Mouse (Mus musculus) frontal cortex, adult (tissue): ENCODE data around the gene Gpsm1.

ENCODE experiments used
- ATAC-seq: cut with Nextera tagmentation; 2 replicates; pipeline ENCODE4 v1.9.2; 2017; ENCODE audit warnings: mild to moderate bottlenecking, moderate library complexity, mixed read lengths; ENCODE audit not compliant: low TSS enrichment

Gene Gpsm1

GRCm38 (mm10) chr2:26315072-26315924, at the start of gene Gpsm1:
TSS of gene Gpsm1 (plus strand) at chr2:26315515.
- peak; percentile 59 for ATAC-seq

GRCm38 (mm10) chr2:26266066-26266742, 49.1 kb upstream of the Gpsm1 start:
- ATAC-seq, result no peak

- no peak for ATAC-seq
Observed at GRCm38 (mm10) chr2:26268216-26268615, 47.1 kb upstream of the Gpsm1 start.

GRCm38 (mm10) chr2:26273611-26274010, 41.7 kb upstream of the Gpsm1 start:
- ATAC-seq, result peak; percentile 72; the same call in 1 of the 2 replicates

GRCm38 (mm10) chr2:26279712-26280111, 35.6 kb upstream of the Gpsm1 start:
- ATAC-seq, result no peak

DNA sequence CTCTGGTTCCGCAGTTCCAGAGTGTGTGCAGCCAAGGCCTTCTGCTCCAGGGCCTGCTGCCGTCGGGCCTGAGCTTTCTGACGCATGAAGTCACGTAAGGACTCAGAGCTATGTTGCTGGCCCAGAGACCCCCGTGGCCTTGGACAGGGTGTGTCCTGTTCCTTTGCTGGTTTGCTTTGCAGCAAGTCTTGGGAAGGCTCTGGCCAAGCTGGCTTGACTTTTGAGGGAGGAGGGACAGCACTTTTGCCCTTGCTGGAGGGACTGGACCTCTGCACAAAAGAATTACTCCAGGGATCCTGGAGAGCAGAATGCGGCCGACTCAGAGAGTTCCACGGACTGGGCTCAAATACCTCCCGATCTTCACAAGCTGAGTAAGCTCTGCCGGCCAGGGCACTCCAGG, 34.7 kb upstream of the Gpsm1 start:
- no peak for ATAC-seq

GRCm38 (mm10) chr2:26285804-26286203, 29.5 kb upstream of the Gpsm1 start:
- no peak for ATAC-seq

- ATAC-seq, result no peak
Observed at GRCm38 (mm10) chr2:26286391-26286790, 28.9 kb upstream of the Gpsm1 start.

- ATAC-seq, result no peak
Observed at GRCm38 (mm10) chr2:26290133-26290532, 25.2 kb upstream of the Gpsm1 start.

GRCm38 (mm10) chr2:26294457-26294856, 20.9 kb upstream of the Gpsm1 start, which contains the start of gene Ccdc187:
TSS of gene Ccdc187 (minus strand) at chr2:26294557.
- no peak for ATAC-seq

- ATAC-seq, result peak; percentile 62
Observed at GRCm38 (mm10) chr2:26296606-26297195, 18.6 kb upstream of the Gpsm1 start.

GRCm38 (mm10) chr2:26298208-26298855, 17.0 kb upstream of the Gpsm1 start:
- ATAC-seq, result peak; percentile 76

GRCm38 (mm10) chr2:26298856-26299230, 16.5 kb upstream of the Gpsm1 start:
- no peak for ATAC-seq

DNA sequence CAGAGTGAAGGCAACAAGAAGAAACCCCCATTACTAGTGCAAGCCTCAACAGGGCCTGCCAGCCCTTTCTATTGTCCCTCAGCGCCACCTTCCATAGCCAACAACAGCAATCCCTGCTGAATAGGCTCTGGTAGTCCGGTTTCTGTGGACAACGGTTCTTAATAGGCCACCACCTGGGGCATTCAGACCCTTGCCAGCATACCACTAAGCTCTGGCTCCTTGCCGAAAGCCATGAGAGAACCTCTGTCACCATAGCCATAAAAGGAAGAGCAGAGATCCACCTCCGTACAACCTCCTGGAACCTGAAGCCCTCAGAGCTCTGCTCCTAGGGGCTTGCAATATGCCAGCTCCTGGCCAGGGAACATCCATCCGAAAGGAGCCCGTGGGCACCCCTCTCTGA, 16.0 kb upstream of the Gpsm1 start:
- ATAC-seq, result no peak

- ATAC-seq, result no peak
Observed at GRCm38 (mm10) chr2:26300161-26300807, 15.0 kb upstream of the Gpsm1 start.

DNA sequence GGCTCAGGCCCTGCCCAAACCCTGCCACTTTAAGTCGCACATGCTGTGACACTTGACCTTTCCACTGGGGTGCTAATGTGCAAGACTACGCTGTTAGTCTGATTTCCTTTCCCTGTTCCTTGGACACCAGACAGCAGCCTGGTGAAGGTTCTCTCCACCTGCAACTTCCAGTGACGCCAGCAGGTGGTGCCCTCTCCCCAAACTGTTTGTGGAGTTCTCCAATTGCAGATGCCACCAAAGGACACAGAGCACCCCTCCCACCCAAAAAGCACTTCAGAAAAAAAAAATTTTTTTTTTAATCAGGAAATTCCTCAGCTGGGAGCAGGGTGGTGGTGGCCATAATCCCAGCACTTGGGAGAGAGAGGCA, 14.5 kb upstream of the Gpsm1 start:
- peak; percentile 53 for ATAC-seq

DNA sequence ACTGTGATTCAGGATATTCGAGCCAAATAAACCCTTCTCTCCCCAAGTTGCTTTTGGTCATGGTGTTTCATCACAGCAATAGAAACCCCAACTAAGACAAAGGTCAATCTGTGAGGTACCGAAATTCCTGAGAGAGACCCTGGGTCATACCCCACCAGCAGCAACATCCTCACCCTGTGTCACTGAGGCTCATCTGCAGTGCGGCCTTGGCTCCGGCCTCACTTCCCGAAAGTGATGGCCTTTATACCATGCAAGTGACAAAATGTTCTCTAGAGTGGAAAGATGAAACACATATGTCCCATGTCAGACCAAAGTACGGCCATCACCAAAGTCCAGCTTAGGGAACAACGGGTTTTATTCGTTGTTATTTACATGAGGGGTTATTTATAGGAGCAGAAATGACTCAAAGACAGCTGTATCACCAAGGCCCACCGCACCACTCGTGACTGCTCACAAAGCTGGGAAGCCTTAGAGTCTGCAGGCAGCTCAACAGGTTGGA, 13.3 kb upstream of the Gpsm1 start:
- no peak for ATAC-seq

GRCm38 (mm10) chr2:26304711-26305110, 10.6 kb upstream of the Gpsm1 start:
- ATAC-seq, result no peak

DNA sequence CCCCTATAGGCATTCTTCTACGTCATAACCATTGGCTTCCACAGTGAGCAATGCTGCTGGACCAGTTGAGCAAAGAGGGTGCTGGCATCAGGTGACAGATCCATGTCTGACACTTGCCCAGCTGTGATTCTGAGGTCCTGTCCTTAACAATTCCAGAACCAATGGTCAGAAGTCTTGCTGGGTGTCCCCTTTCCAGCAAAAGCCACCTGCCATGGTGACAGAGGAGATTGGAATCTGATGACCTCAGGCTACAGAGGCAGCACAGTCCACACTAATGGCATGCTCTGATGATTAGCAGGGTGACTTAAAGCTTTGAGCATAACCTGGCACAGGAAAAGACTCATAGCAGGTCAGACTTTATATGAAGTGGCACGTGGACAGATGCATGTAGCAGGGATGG, 9.8 kb upstream of the Gpsm1 start:
- ATAC-seq, result no peak

- no peak for ATAC-seq
Observed at GRCm38 (mm10) chr2:26306702-26307101, 8.6 kb upstream of the Gpsm1 start.

DNA sequence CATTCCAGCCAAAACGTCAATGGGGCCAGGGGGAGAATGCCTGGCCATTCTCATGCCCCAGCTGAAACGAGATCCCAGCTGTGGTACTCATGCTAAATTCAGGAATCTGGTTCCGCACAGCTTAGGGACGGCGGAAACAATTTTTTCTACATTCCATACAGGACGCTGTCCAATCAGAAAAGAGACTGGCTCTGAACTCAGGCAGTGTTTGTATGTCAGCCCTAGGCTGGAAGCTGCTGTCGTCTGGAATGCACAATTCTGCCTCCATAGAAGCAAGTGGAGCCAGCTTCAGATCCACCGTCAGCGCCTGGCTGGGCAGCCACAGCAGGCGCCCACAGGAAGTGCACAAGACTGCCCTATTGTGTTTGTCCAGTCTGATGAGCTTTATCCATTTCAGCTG, 5.6 kb upstream of the Gpsm1 start:
- 0 out of 2 replicates have a peak, but pooled peaks have one; percentile 21 for ATAC-seq
